Mouse (Mus musculus) forebrain, embryonic 14.5 days (tissue): Measurements from ENCODE around the gene Slc29a4. TPM values are rescaled to one million over a fixed set of nuclear protein-coding genes. Genes with fewer than 3 reads are reported as not detected.

ENCODE experiments used
- ATAC-seq: fragments of 200-750 bp; cut with Nextera tagmentation; 2 replicates; pipeline ENCODE4 v1.8.0; 2017; ENCODE audit warnings: mild to moderate bottlenecking, moderate library complexity
- DNase-seq: peaks from one replicate; pipeline ENCODE4 v3.0.0-alpha.2; 2015; ENCODE audit warnings: low spot score
- H3K27ac ChIP-seq: fragments of 300-500 bp; sonication (generic); 2 replicates; pipeline ENCODE4 v1.5.1; 2014; ENCODE audit warnings: low read depth, mild to moderate bottlenecking, control low read depth, low read length, moderate library complexity
- H3K27me3 ChIP-seq: fragments of 300-500 bp; sonication (generic); replicated peaks from 2 replicates; pipeline ENCODE4 v1.6.1; 2014; ENCODE audit warnings: low read length, control low read depth, mixed read lengths; ENCODE audit not compliant: control insufficient read depth, insufficient read depth
- H3K36me3 ChIP-seq: fragments of 300-500 bp; sonication (generic); 2 replicates; pipeline ENCODE4 v1.6.1; 2014; ENCODE audit warnings: low read length, control low read depth; ENCODE audit not compliant: control insufficient read depth, insufficient read depth
- H3K4me1 ChIP-seq: fragments of 300-500 bp; sonication (generic); 2 replicates; pipeline ENCODE4 v1.6.1; 2014; ENCODE audit warnings: antibody characterized with exemption, low read length, control low read depth; ENCODE audit not compliant: control insufficient read depth, insufficient read depth
- H3K4me2 ChIP-seq: fragments of 300-500 bp; sonication (generic); 2 replicates; pipeline ENCODE4 v1.6.1; 2014; ENCODE audit warnings: mild to moderate bottlenecking, control low read depth, low read length
- H3K4me3 ChIP-seq: fragments of 300-500 bp; sonication (generic); 2 replicates; pipeline ENCODE4 v1.5.1; 2014; ENCODE audit warnings: low read depth, low read length, control low read depth
- H3K9ac ChIP-seq: fragments of 300-500 bp; sonication (generic); 2 replicates; pipeline ENCODE4 v1.6.1; 2014; ENCODE audit warnings: mild to moderate bottlenecking, low read length, control low read depth, moderate library complexity
- H3K9me3 ChIP-seq: fragments of 300-500 bp; sonication (generic); replicated peaks from 2 replicates; pipeline ENCODE4 v1.6.1; 2016; ENCODE audit warnings: low read length, control low read depth, mixed read lengths; ENCODE audit not compliant: control insufficient read depth
- whole genome bisulfite sequencing: fragments of 180-500 bp; shearing (Covaris S2); extraction: QIAGEN DNeasy Blood & Tissue Kit; methylation state at CpG from one replicate; pipeline ENCODE4 v1.1.7; 2014; 5-methylcytosine and 5-hydroxymethylcytosine counted together
- polyA plus RNA-seq: library from polyadenylated mRNA; unstranded; fragments of >200 nt; fragmentation: Nextera tagmentation; extraction: Ambion mirVana; gene quantifications from 2 replicates; pipeline ENCODE4 v1.2.1, GENCODE M21; 2014

Gene Slc29a4
- polyA plus RNA-seq, 1 experiment from 2014 or later = 50.4 TPM

- Histone ChIP-seq H3K36me3 (no peaks in the 10 kb centered on the region), H3K9ac (peak overlapping the region; percentile 35; the same call in 1 of the 2 replicates), H3K27me3 (no peaks in the 10 kb centered on the region), H3K4me1 (peaks cover 18% of the 10 kb centered on the region), H3K27ac (0 out of 2 replicates have a peak overlapping the region, but pooled peaks have one; percentile 9), H3K9me3 (no peaks in the 10 kb centered on the region), H3K4me3 (no peak overlapping the region), H3K4me2 (peak overlapping the region; percentile 7)
- DNase-seq (peak; percentile 54), ATAC-seq (no peak)
- 54% methylated on average over 12 of the region's 12 CpGs for WGBS
Measured at GRCm38 (mm10) chr5:142692971-142693737, 842 bp downstream of the Slc29a4 start.

GRCm38 (mm10) chr5:142693738-142694430 lies 1.6 kb downstream of the Slc29a4 start:
- DNase-seq (no peak), ATAC-seq (no peak)
- Histone ChIP-seq H3K27ac (0 out of 2 replicates have a peak overlapping the region, but pooled peaks have one; percentile 9), H3K4me3 (no peak overlapping the region), H3K4me2 (peak overlapping the region; percentile 7; the same call in 1 of the 2 replicates), H3K9me3 (no peaks in the 10 kb centered on the region), H3K36me3 (no peaks in the 10 kb centered on the region), H3K27me3 (no peaks in the 10 kb centered on the region), H3K4me1 (peaks cover 18% of the 10 kb centered on the region), H3K9ac (peak overlapping the region; percentile 35; the same call in 1 of the 2 replicates)
- WGBS = 44% methylated on average over 8 of the region's 8 CpGs

- Histone ChIP-seq H3K9me3 (no peaks in the 10 kb centered on the region), H3K4me3 (no peak overlapping the region), H3K4me1 (peaks cover 20% of the 10 kb centered on the region), H3K4me2 (no peak overlapping the region), H3K27ac (no peak overlapping the region), H3K9ac (no peak overlapping the region), H3K27me3 (no peaks in the 10 kb centered on the region), H3K36me3 (no peaks in the 10 kb centered on the region)
- WGBS = 12% methylated on average over 12 of the region's 12 CpGs
- no peak for ATAC-seq
- DNase-seq = no peak
Measured at GRCm38 (mm10) chr5:142694627-142695340, 2.5 kb downstream of the Slc29a4 start.

- no peak overlapping the region for H3K9ac ChIP-seq
- 20% methylated on average over 6 of the region's 6 CpGs for WGBS
- H3K27me3 ChIP-seq = peaks cover 5% of the 10 kb centered on the region
- no peaks in the 10 kb centered on the region for H3K9me3 ChIP-seq
- DNase-seq = no peak
- no peaks in the 10 kb centered on the region for H3K36me3 ChIP-seq
- no peak for ATAC-seq
- H3K4me2 ChIP-seq = no peak overlapping the region
- H3K27ac ChIP-seq = no peak overlapping the region
- H3K4me1 ChIP-seq = peaks cover 20% of the 10 kb centered on the region
- no peak overlapping the region for H3K4me3 ChIP-seq
Measured at GRCm38 (mm10) chr5:142696258-142696657, 3.9 kb downstream of the Slc29a4 start.

GRCm38 (mm10) chr5:142696865-142697264 lies 4.6 kb downstream of the Slc29a4 start:
- WGBS = 77% methylated on average over 6 of the region's 6 CpGs
- no peak overlapping the region for H3K9ac ChIP-seq
- ATAC-seq = no peak
- H3K27me3 ChIP-seq = peaks cover 5% of the 10 kb centered on the region
- H3K9me3 ChIP-seq = no peaks in the 10 kb centered on the region
- no peak overlapping the region for H3K4me2 ChIP-seq
- no peaks in the 10 kb centered on the region for H3K36me3 ChIP-seq
- no peak overlapping the region for H3K27ac ChIP-seq
- DNase-seq = no peak
- H3K4me1 ChIP-seq = peaks cover 19% of the 10 kb centered on the region
- no peak overlapping the region for H3K4me3 ChIP-seq

- H3K4me3 ChIP-seq = no peak overlapping the region
- WGBS = 72% methylated on average over 2 of the region's 2 CpGs
- no peak overlapping the region for H3K9ac ChIP-seq
- ATAC-seq = no peak
- no peaks in the 10 kb centered on the region for H3K9me3 ChIP-seq
- no peak for DNase-seq
- H3K36me3 ChIP-seq = no peaks in the 10 kb centered on the region
- H3K27me3 ChIP-seq = peaks cover 5% of the 10 kb centered on the region
- no peak overlapping the region for H3K4me2 ChIP-seq
- H3K4me1 ChIP-seq = peaks cover 17% of the 10 kb centered on the region
- H3K27ac ChIP-seq = no peak overlapping the region
Measured at GRCm38 (mm10) chr5:142697742-142698141, 5.4 kb downstream of the Slc29a4 start.

- peaks cover 12% of the 10 kb centered on the region; the same call in 1 of the 2 replicates for H3K36me3 ChIP-seq
- no peaks in the 10 kb centered on the region for H3K9me3 ChIP-seq
- peaks cover 5% of the 10 kb centered on the region for H3K27me3 ChIP-seq
- peak overlapping the region; percentile 80 for H3K4me2 ChIP-seq
- H3K27ac ChIP-seq = no peak overlapping the region
- no peak for DNase-seq
- H3K4me3 ChIP-seq = peak overlapping the region; percentile 76; the same call in 1 of the 2 replicates
- H3K9ac ChIP-seq = no peak overlapping the region
- ATAC-seq = peak; percentile 30; the same call in 1 of the 2 replicates
- H3K4me1 ChIP-seq = peaks cover 15% of the 10 kb centered on the region
- WGBS = 15% methylated on average over 15 of the region's 15 CpGs
Measured at GRCm38 (mm10) chr5:142700842-142701589, 8.7 kb downstream of the Slc29a4 start.
